Mouse (Mus musculus) bone marrow macrophage, adult 2 months (primary cell): ENCODE results near the gene Wdr24.

Source experiments
- CTCF ChIP-seq: IDR thresholded peaks from 2 replicates; pipeline ENCODE4 v1.5.1; 2012; ENCODE audit warnings: low read depth, mild to moderate bottlenecking, low read length, moderate library complexity
- POLR2A ChIP-seq: IDR thresholded peaks from 2 replicates; pipeline ENCODE4 v1.6.1; 2012; ENCODE audit warnings: mild to moderate bottlenecking, low read depth, low read length, borderline replicate concordance

GRCm38 (mm10) chr17:25834595-25835222 lies 11.3 kb downstream of the Wdr24 start:
- no peak for TF ChIP-seq POLR2A
- TF ChIP-seq CTCF = no peak
